Mouse (Mus musculus) cerebellum, adult 9-11 months (tissue): ENCODE data around the gene Frmd4b.
"Not testable (repeated sequence)": the region's sequence is repeated elsewhere in the genome, so short reads cannot be mapped to it uniquely, and the experiment has no call there.

Experiments used
- DNase-seq: peaks from one replicate; pipeline ENCODE4 v3.0.0; 2022

Frmd4b gene

DNA sequence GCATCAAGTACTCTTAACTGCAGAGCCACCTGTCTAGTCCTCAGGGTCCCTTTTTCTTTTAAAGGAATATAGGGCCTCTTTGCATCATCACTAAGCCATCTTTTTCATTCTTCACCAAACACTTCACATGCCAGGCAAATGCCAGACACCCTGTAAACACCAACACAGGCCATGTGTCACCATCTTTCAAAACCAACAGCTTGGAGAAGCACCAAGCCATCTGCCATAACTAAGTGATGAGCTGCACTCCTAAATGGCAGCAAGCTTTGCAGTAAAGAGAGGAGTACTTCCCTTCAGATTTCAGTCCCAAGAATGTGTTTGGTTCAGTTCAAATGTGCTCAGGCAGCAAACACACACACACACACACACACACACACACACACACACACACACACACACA, 154.9 kb downstream of the Frmd4b start:
- DNase-seq, result no peak

DNA sequence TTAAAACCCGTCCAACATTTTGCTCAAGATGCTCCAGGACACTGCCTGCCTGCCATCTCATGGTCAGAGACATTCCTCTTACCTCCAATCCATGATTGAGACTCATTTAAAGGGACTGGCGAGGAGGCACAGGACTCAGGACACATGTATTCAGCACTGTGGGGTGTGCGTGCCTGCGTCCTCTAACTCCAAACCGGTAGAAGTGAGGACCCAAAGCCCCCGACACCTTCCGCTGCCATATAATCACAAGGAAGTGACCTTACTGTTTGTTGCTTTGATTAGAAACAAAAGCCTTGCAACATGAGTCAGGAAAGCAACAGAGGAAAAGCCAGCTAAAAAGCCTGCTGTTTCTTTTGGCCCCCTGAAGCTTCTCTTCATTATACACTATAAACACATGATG, 158.2 kb downstream of the Frmd4b start:
- no peak for DNase-seq

DNA sequence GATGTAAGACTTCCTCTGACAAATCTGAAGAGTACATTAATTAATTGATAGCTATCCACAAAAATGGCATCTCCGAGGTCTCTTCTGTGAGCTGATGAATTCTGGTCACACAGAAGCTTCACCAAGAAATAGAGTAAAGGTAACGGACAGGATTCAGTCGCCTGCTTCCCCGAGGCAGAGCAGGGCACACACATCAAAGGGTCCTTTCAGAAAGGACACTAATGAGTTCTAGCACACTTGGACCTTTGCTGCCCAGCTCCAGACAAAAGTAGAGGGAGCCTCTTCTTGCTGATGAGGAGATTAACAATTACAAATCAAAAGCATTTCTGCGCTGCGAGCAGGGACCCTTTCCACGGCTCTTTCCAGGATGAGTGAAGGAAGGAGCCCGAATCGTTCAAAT, 159.0 kb downstream of the Frmd4b start:
- no peak for DNase-seq

DNA sequence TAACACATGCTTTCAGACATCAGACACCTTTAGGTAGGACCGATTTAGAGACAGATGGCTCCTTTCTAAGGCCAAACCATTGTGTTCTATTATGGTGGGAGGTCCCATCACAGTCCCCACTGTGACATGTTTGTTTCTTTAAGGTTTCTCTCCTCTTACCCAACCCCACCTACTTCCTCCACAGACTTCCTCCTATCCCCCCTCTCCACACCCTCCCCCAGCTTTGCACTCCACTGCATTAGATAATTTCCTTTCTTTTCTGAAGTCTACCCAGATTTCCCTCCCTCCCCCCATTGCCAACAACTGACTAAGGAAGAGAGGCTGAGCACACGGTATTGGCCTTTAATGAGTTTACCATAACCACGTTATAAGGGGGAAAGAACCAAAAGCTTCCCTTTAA, 159.4 kb downstream of the Frmd4b start:
- DNase-seq, result no peak

DNA sequence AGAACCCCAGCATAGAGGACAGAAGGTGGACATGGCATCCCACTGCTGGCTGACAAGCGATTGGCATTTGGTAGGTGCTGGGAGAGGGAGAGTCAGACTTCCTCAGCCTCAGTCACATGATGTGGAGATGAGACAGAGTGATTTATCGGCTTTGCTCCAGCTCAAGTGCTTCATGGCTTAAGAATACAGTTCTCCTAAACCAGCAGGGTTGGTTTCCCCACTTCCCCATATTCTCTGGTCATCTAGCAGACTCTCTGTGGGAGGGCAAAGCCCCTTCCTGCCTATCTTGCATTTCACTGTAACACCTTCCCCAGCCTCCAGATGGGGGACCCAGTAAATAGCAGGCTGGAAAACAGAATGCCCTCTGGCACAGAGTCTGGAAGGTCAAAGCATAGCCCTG, 160.1 kb downstream of the Frmd4b start:
- no peak for DNase-seq

- DNase-seq, result no peak
Measured at GRCm38 (mm10) chr6:97452223-97452622, 165.1 kb downstream of the Frmd4b start.

DNA sequence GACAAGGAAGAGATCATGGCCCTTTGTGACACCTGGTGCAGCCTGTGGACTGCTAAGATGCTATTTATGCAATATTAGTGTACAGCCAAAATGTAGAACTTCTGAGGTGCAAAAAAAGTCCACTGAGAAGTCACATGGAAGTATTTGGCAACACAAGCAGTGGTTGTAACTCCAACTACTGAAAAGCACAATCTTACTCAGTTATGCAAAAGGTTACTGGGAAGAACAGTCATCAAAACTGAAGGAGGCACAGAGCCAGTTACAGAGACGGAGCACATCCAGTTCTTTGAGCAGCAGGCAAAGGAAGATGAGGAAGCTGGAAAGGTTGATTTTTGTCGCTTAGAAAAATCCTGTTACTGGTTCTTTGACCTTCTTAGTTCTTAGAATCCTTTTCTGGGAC, 167.5 kb downstream of the Frmd4b start:
- DNase-seq, result no peak

GRCm38 (mm10) chr6:97447020-97447419, 170.3 kb downstream of the Frmd4b start:
- no peak for DNase-seq

DNA sequence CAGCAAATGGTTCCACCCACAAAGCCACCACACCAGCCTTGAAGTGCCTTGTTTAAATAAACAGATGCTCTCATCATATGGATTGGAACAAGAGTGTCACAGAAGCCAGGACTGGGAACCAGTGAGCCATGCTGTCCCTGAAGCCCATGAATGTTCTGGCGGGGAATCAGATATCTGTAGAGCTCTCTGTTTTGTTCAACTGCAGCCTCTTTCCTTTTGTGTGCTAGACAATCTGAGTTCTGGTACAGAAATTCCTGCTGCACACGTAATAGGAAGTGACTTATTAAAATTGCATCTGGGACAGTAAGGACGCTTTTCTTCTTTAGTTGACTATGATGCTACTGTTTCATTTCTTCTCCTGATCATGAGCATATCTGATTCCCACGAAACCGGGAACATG, 173.2 kb downstream of the Frmd4b start:
- no peak for DNase-seq

- no peak for DNase-seq
Measured at GRCm38 (mm10) chr6:97443522-97443921, 173.8 kb downstream of the Frmd4b start.

DNA sequence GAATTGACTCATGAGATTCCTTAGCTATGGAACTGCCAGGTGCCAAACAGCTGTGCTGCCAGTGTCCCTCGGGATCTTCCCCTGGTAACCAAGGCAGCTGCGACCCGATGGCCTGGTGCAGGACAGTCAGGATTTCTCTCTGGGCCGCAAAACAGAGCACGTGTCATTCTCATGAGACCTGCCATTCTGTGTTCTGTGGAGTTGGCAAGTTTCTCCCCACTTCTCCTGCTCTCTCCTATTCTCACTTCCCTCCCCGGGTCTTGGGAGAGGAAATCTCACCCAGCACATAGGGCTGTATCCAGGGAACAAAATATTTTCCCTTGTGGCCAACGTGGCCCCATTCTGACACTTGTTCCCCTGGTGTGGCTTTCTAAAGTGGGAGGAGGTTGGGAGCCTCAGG, 176.0 kb downstream of the Frmd4b start:
- DNase-seq, result no peak

DNA sequence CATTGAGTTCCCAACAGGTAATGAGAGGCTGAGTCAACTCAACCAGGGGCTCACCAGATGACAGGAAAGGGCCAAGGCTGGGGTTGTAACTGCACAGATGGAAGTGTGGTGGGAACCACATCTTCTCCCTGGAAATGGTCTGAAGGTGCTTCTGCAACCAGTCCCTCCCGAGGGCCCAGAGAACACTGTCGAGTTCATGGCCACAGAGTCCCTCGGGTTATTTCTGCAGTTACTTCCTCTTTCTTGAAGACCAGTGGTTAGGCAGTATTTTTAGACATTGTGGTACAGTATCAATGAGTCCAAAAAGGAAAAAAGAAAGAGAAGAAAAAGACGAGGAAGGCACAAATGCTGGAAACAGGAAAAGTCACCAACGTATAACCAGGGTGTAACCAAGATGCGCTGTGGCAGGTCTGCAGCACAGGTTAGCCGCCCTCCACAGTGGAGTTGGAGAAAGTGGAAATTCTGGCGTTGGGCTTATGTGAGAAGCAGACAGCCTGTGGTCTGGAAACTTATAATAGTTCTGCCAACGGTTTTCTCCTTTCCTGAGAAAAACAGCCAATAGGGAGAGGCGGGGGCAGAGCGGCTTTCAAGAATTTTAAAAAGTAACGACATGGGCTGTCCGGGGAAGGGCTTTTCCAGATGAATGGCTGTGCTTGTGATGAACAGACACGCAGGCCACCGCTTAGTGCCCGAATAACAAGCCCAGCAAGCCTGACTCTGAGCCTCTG, 178.3 kb downstream of the Frmd4b start:
- DNase-seq, result no peak

DNA sequence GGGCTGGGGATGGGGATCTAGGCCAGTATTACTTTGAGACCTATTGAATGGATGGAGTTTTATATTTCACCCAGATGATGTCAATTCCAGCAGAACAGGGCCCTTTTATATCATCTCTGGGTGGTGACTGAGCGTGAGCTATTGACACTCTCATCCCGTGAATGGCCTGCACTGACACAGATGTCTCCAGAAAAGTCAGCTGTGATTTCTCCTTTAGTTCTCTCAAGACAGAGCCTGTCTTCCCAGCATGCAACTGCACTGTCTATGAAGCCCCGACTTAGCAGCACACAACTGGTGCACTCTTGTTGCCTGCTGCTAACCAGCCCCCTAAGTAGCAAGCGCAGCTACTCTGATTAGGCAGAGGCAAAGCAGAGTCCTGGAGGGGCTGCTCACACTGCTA, 182.6 kb downstream of the Frmd4b start:
- DNase-seq, result no peak

GRCm38 (mm10) chr6:97431309-97432004, 185.9 kb downstream of the Frmd4b start:
- no peak for DNase-seq

- no peak for DNase-seq
Measured at GRCm38 (mm10) chr6:97430519-97430918, 186.8 kb downstream of the Frmd4b start.

GRCm38 (mm10) chr6:97429688-97430343, 187.5 kb downstream of the Frmd4b start:
- no peak for DNase-seq

GRCm38 (mm10) chr6:97419771-97420446, 197.4 kb downstream of the Frmd4b start:
- peak; percentile 35 for DNase-seq

DNA sequence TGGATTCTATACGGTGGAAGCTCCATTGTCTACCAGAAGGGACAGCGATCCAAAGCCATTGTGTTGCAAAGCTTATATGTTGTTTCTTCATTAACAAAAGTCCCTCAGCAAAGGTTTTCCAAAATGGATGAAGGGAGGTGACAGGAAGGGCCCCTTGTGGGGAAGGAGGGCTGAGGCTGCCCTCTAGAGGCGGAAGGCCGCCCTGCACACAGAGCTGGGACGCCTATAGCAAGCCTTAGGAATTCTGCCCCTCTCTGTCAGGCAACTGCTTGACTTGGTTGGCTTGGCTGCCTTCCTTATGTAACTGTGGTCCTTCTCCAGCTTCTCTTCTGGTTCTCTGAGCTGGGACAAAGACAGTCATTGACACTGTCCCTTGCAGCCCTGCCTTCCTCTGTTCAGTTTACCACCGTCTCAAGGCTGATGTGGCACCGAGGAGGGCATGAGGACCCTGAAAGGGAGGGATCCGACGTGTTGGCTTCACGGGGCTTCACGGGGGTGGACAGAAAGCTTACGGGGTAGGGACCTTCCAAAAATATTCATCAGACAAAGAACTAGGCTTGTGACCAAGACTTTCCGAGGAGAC, 200.3 kb downstream of the Frmd4b start:
- peak; percentile 25 for DNase-seq

GRCm38 (mm10) chr6:97415578-97415977, 201.8 kb downstream of the Frmd4b start:
- DNase-seq, result not testable (repeated sequence)

- no peak for DNase-seq
Measured at GRCm38 (mm10) chr6:97413453-97413852, 203.9 kb downstream of the Frmd4b start.

- no peak for DNase-seq
Measured at GRCm38 (mm10) chr6:97412403-97412802, 204.9 kb downstream of the Frmd4b start.

GRCm38 (mm10) chr6:97411327-97411726, 206.0 kb downstream of the Frmd4b start:
- no peak for DNase-seq
